Mouse (Mus musculus) E14TG2a.4 (cell line): ENCODE measurements around the gene Kif12.

Experiments used
- H3K27me3 ChIP-seq: 2 replicates; pipeline ENCODE4 v1.6.1; 2014; ENCODE audit warnings: low read length, control low read depth; ENCODE audit not compliant: insufficient read depth
- H3K36me3 ChIP-seq: 2 replicates; pipeline ENCODE4 v1.6.1; 2014; ENCODE audit warnings: low read length, control low read depth; ENCODE audit not compliant: insufficient read depth
- H3K4me1 ChIP-seq: replicated peaks from 2 replicates; pipeline ENCODE4 v1.6.1; 2014; ENCODE audit warnings: low read depth, low read length, control low read depth
- H3K4me3 ChIP-seq: replicated peaks from 2 replicates; pipeline ENCODE4 v1.5.1; 2014; ENCODE audit warnings: mild to moderate bottlenecking, low read length
- H3K9me3 ChIP-seq: 2 replicates; pipeline ENCODE4 v1.6.1; 2014; ENCODE audit warnings: low read length, control low read depth
- CTCF ChIP-seq: conservative IDR thresholded peaks from 2 replicates; pipeline ENCODE4 v1.5.1; 2014; ENCODE audit warnings: low read length
- NANOG ChIP-seq: IDR thresholded peaks from 2 replicates; pipeline ENCODE4 v1.6.1; 2014; ENCODE audit warnings: borderline replicate concordance, low read length, mixed read lengths
- POU5F1 ChIP-seq: IDR thresholded peaks from 2 replicates; pipeline ENCODE4 v1.6.1; 2014; ENCODE audit warnings: low read length, borderline replicate concordance

Kif12 gene

GRCm38 (mm10) chr4:63171969-63172685 lies at the start of gene Kif12:
Kif12 (minus strand) TSS chr4:63172131.
- H3K4me3 ChIP-seq = peak within 1 kb of the TSS; percentile 65
- peaks cover 64% of the 10 kb centered on the region for H3K27me3 ChIP-seq
- no peaks in the 10 kb centered on the region for H3K36me3 ChIP-seq
- no peaks in the 10 kb centered on the region; the same call in 1 of the 2 replicates for H3K9me3 ChIP-seq
- H3K4me1 ChIP-seq = peaks cover 11% of the 10 kb centered on the region; the same call in 1 of the 2 replicates
- no peak for TF ChIP-seq NANOG
- no peak for TF ChIP-seq POU5F1
- no peak for TF ChIP-seq CTCF

GRCm38 (mm10) chr4:63221096-63221958 lies 49.4 kb upstream of the Kif12 start:
- TF ChIP-seq CTCF = no peak
- TF ChIP-seq POU5F1 = no peak
- no peak for TF ChIP-seq NANOG
- H3K4me1 ChIP-seq = peaks cover 5% of the 10 kb centered on the region
- H3K36me3 ChIP-seq = no peaks in the 10 kb centered on the region
- no peaks in the 10 kb centered on the region for H3K9me3 ChIP-seq
- H3K4me3 ChIP-seq = no peak overlapping the region
- H3K27me3 ChIP-seq = peaks cover 69% of the 10 kb centered on the region

GRCm38 (mm10) chr4:63219635-63220034 lies 47.7 kb upstream of the Kif12 start:
- Histone ChIP-seq H3K4me3 (no peak overlapping the region), H3K36me3 (no peaks in the 10 kb centered on the region), H3K27me3 (peaks cover 78% of the 10 kb centered on the region), H3K9me3 (no peaks in the 10 kb centered on the region), H3K4me1 (peaks cover 16% of the 10 kb centered on the region)
- TF ChIP-seq POU5F1 (no peak), NANOG (no peak), CTCF (no peak)

- Histone ChIP-seq H3K4me1 (peaks cover 20% of the 10 kb centered on the region), H3K36me3 (no peaks in the 10 kb centered on the region), H3K27me3 (peaks cover 78% of the 10 kb centered on the region), H3K4me3 (no peak overlapping the region), H3K9me3 (no peaks in the 10 kb centered on the region)
- TF ChIP-seq CTCF (no peak), NANOG (no peak), POU5F1 (no peak)
Observed at GRCm38 (mm10) chr4:63219059-63219458, 47.1 kb upstream of the Kif12 start.

GRCm38 (mm10) chr4:63217513-63217912 lies 45.6 kb upstream of the Kif12 start:
- Histone ChIP-seq H3K9me3 (peaks cover 5% of the 10 kb centered on the region; the same call in 1 of the 2 replicates), H3K27me3 (peaks cover 82% of the 10 kb centered on the region), H3K4me1 (peaks cover 20% of the 10 kb centered on the region), H3K4me3 (no peak overlapping the region), H3K36me3 (no peaks in the 10 kb centered on the region)
- TF ChIP-seq NANOG (no peak), POU5F1 (no peak), CTCF (no peak)

- Histone ChIP-seq H3K4me1 (peaks cover 20% of the 10 kb centered on the region), H3K27me3 (peaks cover 91% of the 10 kb centered on the region), H3K36me3 (no peaks in the 10 kb centered on the region), H3K9me3 (peaks cover 5% of the 10 kb centered on the region; the same call in 1 of the 2 replicates), H3K4me3 (peak overlapping the region; percentile 83)
- TF ChIP-seq CTCF (no peak), NANOG (no peak), POU5F1 (no peak)
Observed at GRCm38 (mm10) chr4:63216566-63216965, 44.6 kb upstream of the Kif12 start.

GRCm38 (mm10) chr4:63215993-63216531 lies 44.1 kb upstream of the Kif12 start:
- peaks cover 5% of the 10 kb centered on the region; the same call in 1 of the 2 replicates for H3K9me3 ChIP-seq
- peaks cover 93% of the 10 kb centered on the region for H3K27me3 ChIP-seq
- H3K4me1 ChIP-seq = peaks cover 20% of the 10 kb centered on the region
- TF ChIP-seq CTCF (peak; percentile 24; the same call in 1 of the 2 replicates), POU5F1 (no peak)
- peak overlapping the region; percentile 83 for H3K4me3 ChIP-seq
- no peaks in the 10 kb centered on the region for H3K36me3 ChIP-seq

- TF ChIP-seq NANOG (no peak), CTCF (peak; percentile 47), POU5F1 (no peak)
- Histone ChIP-seq H3K4me3 (peak overlapping the region; percentile 83), H3K36me3 (no peaks in the 10 kb centered on the region), H3K9me3 (peaks cover 5% of the 10 kb centered on the region; the same call in 1 of the 2 replicates), H3K27me3 (peaks cover 93% of the 10 kb centered on the region), H3K4me1 (peaks cover 20% of the 10 kb centered on the region)
Observed at GRCm38 (mm10) chr4:63215185-63215992, 43.5 kb upstream of the Kif12 start.
